Mouse (Mus musculus) frontal cortex, postnatal 36 days (tissue): ENCODE results near the gene Stard3nl.
"Not testable (repeated sequence)": the region's sequence is repeated elsewhere in the genome, so short reads cannot be mapped to it uniquely, and the experiment has no call there.

ENCODE experiments used
- DNase-seq, 2 experiments: peaks; one replicate each; pipeline ENCODE4 v3.0.0; 2022; ENCODE audit warnings: low spot score in 2 of 2

The Stard3nl gene

DNA sequence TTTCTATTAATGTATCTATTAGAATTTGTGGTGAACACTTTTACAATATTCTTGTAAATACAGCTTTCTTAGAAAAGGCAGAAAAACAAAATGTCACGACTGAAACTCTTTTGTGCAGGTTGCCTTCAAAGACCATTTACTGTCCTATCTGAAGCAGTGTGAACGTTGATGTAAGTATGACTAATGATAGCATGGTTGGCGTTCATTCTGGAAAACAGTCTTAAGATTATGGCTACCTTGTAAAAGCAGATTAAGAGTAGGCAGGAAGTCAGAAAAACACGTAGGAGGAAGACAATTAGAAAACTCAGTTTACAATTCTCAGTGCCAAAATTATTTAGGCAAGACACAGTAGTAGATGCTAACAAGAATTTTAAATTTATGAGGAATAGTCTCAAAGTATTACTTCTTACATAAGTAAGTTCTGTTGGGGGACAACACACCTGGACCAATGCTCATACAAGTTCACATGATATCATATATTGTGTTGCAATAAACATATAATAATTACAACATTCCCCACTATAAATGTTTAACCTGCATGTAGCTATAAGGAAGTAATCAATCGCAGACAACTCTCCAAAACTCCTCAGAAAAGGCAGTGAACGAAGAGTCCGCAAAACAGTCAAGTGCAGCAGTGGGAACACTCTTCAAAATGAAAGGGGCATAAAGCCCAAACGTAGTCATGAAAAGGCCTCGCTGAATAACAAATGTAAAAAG, 14.3 kb downstream of the Stard3nl start:
- no peak for DNase-seq

DNA sequence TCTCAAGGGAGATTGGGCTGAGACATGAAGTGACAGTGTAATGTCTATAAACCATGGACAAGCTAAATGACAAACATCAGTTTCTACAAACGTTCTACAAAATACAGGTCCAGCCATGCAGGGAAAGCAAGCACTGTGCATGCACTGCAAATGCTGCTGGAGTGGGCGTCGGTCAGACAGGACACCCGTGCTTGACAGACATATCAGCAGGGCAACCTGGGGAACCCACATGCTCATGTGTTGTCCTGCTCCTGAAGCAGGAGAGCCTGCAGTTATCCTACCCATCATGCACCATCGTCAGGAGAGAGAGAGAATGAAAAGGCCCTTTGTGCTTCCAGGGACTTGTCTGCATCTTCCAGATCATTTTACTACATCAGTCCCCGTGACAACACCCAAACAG, 16.3 kb downstream of the Stard3nl start:
- DNase-seq, result no peak

DNA sequence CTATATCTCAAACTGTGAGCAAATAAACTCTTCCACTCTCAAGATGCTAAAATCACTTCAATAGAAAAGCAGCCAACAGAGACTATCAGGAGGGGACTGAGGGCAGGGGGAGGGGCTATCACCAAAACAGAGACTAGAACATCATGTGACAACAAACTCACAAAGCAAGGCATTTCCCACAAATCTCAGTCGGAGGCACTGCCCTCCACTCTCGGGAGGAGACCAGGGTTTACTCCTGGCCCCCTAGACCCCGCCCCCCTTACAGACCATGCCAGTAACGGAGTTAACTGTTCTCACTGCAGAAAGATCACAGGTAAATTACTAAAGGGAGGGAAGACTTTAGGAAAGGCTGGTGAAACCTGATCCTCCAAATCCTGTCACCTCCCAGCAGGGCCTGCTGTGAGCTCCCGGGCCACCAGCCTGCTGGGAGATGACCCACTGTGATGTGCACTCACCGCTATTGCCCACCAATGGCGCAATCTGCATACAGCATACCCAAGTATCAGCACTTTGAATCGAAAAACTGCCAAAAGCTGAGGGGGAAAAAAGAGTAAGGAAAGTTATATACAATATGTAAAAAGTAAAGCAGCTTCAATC, 23.4 kb downstream of the Stard3nl start:
- DNase-seq, result no peak

DNA sequence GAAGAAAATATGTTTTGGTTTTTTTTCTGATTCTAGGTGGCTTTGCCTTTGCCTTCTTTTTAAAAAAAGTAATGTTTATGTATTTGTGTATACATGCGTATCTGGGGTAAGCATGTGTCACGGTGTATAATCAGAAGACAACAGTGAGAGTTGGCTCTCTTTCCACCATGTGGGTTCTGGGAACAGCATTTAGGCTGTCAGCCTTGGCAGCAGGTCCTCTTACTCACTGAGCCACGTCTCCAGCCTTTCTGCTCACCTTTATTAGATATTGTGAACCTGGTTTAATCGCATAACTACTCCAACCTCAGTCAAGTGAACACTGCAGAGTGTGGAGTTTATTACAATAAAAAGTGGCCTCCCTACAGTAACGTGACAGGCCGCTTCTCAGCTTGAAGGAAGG, 26.8 kb downstream of the Stard3nl start:
- no peak for DNase-seq

DNA sequence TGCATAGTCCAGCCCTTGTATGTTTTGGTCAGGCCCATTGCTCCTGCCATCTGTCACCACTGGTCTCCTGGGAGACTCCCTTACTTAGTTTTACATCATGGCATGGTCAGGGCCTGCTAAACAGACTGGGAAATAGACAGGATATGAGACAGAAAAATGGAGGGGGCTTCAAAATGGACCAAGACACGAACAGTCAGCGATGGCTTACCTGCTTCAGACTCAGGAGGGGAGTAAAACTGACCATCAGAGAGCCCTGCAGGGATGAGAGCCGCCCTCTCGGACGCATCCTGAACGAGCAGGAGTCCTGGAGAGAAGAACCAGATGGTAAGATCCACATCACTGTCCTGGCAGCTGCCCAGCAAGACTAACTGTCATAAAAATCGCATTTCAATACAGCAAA, 28.1 kb downstream of the Stard3nl start:
- DNase-seq, result no peak

DNA sequence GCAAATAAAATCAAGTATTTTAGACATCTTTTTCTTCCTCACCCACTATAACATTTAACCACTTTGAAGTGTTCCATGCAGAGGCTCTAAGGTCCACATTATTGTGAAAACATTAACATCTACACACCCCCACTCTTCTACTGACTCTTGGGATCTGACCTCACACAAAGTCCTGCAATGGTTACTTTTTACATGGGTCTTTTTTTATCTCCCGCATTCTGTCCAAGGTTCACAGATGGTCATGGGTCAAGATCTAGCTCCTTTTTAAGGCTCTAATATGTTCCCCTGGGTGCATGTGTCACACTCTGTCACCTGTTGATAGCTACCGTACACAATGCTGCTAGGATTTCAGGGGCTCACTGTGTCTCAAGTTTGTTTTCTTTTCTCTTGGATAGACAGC, 28.7 kb downstream of the Stard3nl start:
- no peak for DNase-seq

DNA sequence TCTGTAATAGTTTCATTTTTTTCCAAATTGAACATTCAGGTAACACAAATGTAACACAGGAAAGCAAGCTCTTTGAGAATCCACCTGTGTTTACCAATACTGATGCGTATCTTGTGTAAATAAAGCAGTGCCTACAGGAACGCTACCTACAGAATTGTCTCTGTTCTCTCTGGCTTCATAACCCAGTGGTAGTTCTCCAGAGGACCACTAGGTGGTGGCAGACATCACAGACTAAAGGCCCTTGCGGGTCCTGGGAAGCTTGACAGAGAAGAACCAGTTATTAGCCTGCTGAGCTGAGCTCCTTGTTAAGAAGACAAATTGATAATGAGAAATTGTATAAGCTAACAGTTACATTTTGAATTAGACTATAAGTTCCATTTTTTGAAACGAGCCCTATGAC, 30.0 kb downstream of the Stard3nl start:
- DNase-seq, result peak; percentile 40 to 69

DNA sequence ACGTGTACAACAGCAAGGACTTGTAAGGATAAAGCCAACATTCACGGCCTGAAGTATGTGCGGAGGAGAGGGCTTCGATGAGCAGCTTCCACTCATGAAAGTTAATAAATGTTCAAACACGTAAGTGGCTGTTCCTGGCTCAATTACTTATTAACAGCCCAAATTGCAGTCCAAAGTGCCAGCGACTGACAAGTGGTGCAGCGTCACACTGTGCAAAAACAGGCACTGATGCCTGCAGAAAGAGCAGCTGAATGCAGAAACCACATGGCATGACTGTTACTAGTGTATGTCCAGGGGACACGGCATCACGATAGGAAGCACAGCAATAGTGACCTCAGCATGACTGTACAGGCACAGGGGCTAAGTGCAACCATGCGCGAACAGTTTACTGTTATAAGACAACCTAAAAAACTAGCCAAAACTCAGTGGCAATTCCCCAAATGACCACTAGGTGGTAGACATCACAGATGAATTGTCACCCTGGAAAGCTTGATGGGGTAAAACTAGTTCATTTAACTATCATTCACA, 31.3 kb downstream of the Stard3nl start:
- peak in 1 of 2 experiments; percentile 70 for DNase-seq

DNA sequence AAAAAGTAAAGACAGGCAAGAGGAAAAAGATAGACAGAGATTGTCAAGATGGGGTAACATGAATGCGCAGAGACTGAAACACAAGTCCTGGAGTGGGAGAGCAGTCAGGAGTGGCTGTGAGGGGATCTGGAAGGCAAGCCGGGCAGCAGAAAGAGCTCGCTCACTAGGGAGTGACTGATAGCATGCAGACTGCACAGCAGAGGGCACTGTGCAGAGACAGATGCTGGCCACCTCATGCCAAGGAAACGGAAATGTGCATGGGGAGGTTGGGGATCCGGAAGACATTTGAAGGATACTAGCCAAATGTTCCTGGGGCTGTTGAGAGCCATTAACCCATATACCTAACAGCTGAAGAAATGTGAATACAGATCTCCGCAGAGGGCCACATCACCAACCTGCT, 33.2 kb downstream of the Stard3nl start:
- DNase-seq, result no peak

DNA sequence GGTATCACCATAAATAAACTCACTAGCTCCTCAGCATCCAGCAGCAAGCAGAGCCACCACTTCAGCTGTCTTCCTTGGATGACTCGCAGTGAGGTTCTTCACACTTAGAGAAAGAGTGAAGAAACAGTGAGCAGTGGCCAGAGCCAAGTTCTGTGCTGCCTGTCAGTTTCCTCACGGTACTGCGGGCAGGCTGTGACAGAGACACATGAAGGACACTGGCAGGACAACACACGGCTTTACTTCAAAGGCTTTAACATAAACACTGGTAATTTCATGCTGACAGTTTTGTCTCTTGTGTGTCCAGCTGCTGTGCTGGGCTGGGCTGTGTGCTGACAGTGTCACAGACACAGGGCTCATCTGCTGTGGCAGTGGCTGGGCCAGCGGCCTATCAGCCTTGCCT, 37.6 kb downstream of the Stard3nl start:
- DNase-seq, result no peak

DNA sequence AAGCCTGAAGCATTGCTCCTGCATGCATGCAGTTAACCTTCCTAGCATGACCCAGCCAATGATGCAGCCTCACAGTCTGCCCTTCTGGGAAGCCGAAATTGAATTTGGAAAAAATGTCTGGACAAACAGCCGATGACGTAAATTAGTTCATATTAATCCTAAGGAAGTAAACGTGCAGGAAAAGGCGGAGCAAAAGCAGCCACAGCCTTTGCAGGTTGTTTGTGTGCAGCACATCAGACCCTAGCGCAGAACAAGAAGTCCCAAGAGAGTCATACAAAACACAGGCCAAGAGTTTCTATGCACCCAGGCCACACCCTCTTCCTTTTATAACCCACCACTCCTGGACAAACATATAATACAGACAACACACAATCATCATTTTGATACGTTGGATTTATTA, 38.3 kb downstream of the Stard3nl start:
- no peak for DNase-seq

DNA sequence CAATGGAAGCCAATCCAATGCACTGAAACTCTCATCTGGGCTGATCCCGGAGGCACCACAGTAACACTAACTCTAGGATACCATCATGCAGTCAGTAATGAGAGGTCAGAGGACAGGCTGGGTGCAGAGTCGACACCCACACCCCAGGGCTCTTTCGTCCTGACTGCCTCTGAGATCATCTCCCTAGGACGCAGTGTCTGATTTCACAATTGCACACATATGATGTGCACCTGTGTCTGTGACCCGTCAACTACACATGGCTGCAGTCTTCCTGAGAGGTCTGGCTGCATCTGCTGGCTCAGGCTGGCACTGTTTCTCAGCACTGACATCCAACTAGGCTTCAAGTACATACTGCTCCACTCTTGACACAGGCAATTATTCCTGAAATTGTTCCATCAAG, 38.9 kb downstream of the Stard3nl start:
- no peak for DNase-seq

DNA sequence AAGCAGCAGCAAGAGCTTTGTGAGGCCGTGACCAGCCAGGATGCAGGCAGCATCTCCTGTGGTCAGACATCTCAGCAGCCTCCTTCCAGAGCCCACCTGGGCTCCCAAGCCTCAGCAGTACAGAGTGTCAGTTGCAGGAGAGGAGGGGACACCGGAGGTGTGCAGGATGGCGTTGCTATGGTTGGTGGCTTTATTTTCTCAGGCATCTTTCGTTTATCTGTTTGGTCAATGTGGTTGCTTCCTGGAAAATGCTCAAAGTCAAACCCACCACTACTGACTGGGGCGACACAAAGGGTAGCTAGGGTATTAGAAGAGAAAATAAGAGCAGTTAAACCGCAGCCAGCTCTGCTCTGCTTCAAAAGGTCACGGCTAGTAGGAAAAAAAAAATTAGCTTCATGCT, 39.5 kb downstream of the Stard3nl start:
- no peak for DNase-seq

DNA sequence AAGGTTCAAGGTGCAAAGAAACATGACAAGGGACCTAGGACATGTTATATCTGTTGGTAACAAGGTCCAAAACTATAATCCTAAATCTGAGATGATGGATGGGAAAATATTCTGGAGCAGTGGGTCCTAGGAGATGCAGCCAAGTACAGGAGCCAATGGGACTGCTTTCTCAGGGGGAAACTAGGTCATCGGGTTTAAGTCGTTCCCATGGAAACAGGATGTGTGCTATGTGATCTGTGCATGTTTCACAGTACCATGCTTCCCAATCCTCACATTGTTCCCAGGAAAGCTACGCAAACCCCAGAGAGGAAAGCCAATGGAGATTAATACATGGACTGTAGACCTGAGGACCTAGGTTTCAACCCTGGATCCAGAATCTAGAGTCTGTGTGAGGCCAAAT, 42.8 kb downstream of the Stard3nl start:
- no peak for DNase-seq

DNA sequence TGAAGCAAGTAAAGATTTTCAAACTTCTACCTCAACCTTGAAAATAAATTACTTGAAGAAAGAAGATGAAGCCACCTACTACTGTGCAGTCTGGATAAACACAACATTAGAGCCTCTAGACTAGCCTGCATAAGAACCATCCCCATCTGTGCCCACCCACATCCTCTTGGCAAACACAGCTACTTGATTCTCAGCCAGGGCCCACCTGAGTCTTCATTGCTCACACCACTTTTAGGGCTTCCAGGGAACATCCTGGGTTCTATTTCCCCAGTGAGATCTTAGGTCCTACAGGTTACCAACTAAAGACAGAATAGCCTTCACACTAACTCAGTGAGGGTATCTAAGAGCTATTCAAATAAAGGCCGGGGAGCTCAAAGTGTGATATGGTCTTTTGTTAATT, 55.2 kb downstream of the Stard3nl start:
- DNase-seq, result not testable (repeated sequence)

DNA sequence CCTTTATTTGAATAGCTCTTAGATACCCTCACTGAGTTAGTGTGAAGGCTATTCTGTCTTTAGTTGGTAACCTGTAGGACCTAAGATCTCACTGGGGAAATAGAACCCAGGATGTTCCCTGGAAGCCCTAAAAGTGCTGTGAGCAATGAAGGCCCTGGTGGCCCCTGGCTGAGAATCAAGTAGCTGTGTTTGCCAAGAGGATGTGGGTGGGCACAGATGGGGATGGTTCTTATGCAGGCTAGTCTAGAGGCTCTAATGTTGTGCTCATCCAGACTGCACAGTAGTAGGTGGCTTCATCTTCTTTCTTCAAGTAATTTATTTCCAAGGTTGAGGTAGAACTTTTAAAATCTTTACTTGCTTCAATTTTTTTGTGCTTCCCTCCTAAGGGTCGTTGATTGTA, 59.3 kb downstream of the Stard3nl start:
- peak; percentile 53 to 63 for DNase-seq
